Mouse (Mus musculus) kidney, postnatal 0 days (tissue): ENCODE data around the gene Gpc6. TPM values are rescaled to one million over a fixed set of nuclear protein-coding genes. Genes with fewer than 3 reads are reported as not detected.

Experiments
- ATAC-seq: fragments of 200-750 bp; cut with Nextera tagmentation; replicated peaks from 2 replicates; pipeline ENCODE4 v1.8.0; 2017; ENCODE audit warnings: low read depth, moderate number of reproducible peaks, moderate TSS enrichment, moderate library complexity; ENCODE audit not compliant: low FRiP score
- DNase-seq: peaks from one replicate; pipeline ENCODE4 v3.0.0-alpha.2; 2016; ENCODE audit warnings: low spot score
- H3K27ac ChIP-seq: fragments of 300-500 bp; sonication (generic); 2 replicates; pipeline ENCODE4 v1.5.1; 2014; ENCODE audit warnings: mild to moderate bottlenecking
- H3K27me3 ChIP-seq: fragments of 300-500 bp; sonication (generic); 2 replicates; pipeline ENCODE4 v1.6.1; 2014; ENCODE audit warnings: low read length, mixed read lengths; ENCODE audit not compliant: insufficient read depth
- H3K36me3 ChIP-seq: fragments of 300-500 bp; sonication (generic); 2 replicates; pipeline ENCODE4 v1.6.1; 2014; ENCODE audit warnings: low read length, mixed read lengths; ENCODE audit not compliant: insufficient read depth
- H3K4me1 ChIP-seq: fragments of 300-500 bp; sonication (generic); replicated peaks from 2 replicates; pipeline ENCODE4 v1.6.1; 2014; ENCODE audit warnings: antibody characterized with exemption, low read length, mixed read lengths; ENCODE audit not compliant: insufficient read depth
- H3K4me2 ChIP-seq: fragments of 300-500 bp; sonication (generic); 2 replicates; pipeline ENCODE4 v1.6.1; 2014; ENCODE audit warnings: mild to moderate bottlenecking, low read length, moderate library complexity, mixed read lengths
- H3K4me3 ChIP-seq: fragments of 300-500 bp; sonication (generic); replicated peaks from 2 replicates; pipeline ENCODE4 v1.5.1; 2014; ENCODE audit warnings: low read depth, low read length
- H3K9ac ChIP-seq: fragments of 300-500 bp; sonication (generic); 2 replicates; pipeline ENCODE4 v1.6.1; 2014; ENCODE audit warnings: low read depth, low read length
- H3K9me3 ChIP-seq: fragments of 300-500 bp; sonication (generic); replicated peaks from 2 replicates; pipeline ENCODE4 v1.6.1; 2016; ENCODE audit warnings: low read length, inconsistent platforms, mixed read lengths
- CTCF ChIP-seq: IDR thresholded peaks from 2 replicates; pipeline ENCODE4 v1.5.1; 2016; ENCODE audit warnings: antibody characterized with exemption, low read depth, mild to moderate bottlenecking, moderate library complexity
- WGBS: fragments of 180-500 bp; shearing (Covaris S2); extraction: QIAGEN DNeasy Blood & Tissue Kit; methylation state at CpG from one replicate; pipeline ENCODE4 v1.1.7; 2014; 5-methylcytosine and 5-hydroxymethylcytosine counted together
- polyA plus RNA-seq: library from polyadenylated mRNA; unstranded; fragments of >200 nt; fragmentation: Nextera tagmentation; extraction: Ambion mirVana; gene quantifications from 2 replicates; pipeline ENCODE4 v1.2.1, GENCODE M21; 2015

Gpc6 gene
- polyA plus RNA-seq, 1 experiment from 2014 or later, result 46.4 TPM

DNA sequence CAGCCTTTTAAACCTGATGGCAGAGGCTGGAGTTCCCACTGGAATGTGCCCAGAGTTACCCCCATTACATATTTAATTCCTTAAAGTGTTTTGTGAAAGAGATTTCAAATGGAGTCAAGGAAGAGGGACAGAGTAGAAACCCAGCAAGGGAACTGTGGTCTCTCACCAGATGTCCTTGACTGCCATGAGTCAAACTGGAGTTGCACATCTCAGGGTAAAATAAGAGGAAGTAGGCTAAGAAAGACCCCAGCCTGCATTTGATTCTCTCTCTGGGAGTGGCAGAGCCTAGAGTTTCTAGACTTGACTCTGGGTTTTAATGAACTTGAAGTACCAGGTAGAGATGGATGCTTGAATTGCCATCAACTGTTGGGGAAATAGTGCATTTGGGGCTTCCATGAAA is 946.2 kb downstream of the Gpc6 start:
- DNase-seq (no peak), ATAC-seq (no peak)
- Histone ChIP-seq H3K36me3 (no peaks in the 10 kb centered on the region), H3K4me1 (no peaks in the 10 kb centered on the region), H3K9ac (no peak overlapping the region), H3K4me3 (no peak overlapping the region), H3K9me3 (no peaks in the 10 kb centered on the region), H3K4me2 (no peak overlapping the region), H3K27me3 (no peaks in the 10 kb centered on the region), H3K27ac (no peak overlapping the region)
- TF ChIP-seq CTCF, result no peak

DNA sequence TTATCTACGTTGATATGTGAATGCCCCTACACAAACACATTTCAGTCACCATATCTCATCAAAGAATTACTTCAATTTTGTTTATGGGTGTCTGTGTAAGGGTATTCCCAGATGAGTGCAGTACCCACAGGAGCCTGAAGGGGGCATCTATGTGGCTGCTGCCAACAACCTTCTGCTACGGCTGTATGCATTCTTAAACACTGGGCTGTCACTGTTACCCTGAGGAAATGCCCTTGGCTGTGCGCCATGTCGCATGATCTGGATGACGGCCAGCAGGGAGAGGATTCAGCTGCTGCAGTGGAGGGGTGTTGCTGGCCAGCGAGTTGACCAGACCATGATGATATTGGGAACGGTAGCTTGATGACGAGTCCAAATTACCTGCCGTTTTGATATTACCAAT is 954.2 kb downstream of the Gpc6 start:
- no peak overlapping the region for H3K9ac ChIP-seq
- H3K36me3 ChIP-seq, result no peaks in the 10 kb centered on the region
- no peak overlapping the region for H3K27ac ChIP-seq
- H3K4me1 ChIP-seq, result no peaks in the 10 kb centered on the region
- H3K27me3 ChIP-seq, result no peaks in the 10 kb centered on the region
- H3K9me3 ChIP-seq, result no peaks in the 10 kb centered on the region
- no peak overlapping the region for H3K4me3 ChIP-seq
- TF ChIP-seq CTCF, result peak; percentile 42
- H3K4me2 ChIP-seq, result no peak overlapping the region
- 77% methylated on average over 9 of the region's 9 CpGs for WGBS
- DNase-seq, result peak; percentile 16
- no peak for ATAC-seq

DNA sequence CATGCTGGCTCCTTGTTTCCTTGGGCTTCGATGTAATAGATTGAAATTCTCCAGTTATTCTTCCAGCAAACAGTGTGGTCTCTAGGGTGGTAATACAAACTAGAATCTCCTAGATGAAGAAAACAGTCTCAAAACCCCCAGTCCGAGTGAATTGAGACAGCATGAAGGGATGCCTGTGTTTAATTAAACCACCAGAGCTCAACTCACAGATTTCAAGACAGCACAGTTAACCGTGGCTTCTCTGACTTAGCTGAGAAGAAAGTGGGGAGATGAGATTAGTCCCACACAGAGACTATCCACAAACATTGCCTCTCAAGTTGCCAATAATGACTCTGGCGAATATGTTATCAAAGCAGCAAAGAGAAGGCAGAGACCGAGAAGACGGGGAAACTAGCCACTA is 956.0 kb downstream of the Gpc6 start:
- WGBS, result 71% methylated on average over 6 of the region's 6 CpGs
- Histone ChIP-seq H3K9me3 (no peaks in the 10 kb centered on the region), H3K4me2 (no peak overlapping the region), H3K27me3 (no peaks in the 10 kb centered on the region), H3K4me1 (no peaks in the 10 kb centered on the region), H3K36me3 (no peaks in the 10 kb centered on the region), H3K4me3 (no peak overlapping the region), H3K27ac (no peak overlapping the region), H3K9ac (no peak overlapping the region)
- DNase-seq (no peak), ATAC-seq (no peak)
- TF ChIP-seq CTCF, result no peak

DNA sequence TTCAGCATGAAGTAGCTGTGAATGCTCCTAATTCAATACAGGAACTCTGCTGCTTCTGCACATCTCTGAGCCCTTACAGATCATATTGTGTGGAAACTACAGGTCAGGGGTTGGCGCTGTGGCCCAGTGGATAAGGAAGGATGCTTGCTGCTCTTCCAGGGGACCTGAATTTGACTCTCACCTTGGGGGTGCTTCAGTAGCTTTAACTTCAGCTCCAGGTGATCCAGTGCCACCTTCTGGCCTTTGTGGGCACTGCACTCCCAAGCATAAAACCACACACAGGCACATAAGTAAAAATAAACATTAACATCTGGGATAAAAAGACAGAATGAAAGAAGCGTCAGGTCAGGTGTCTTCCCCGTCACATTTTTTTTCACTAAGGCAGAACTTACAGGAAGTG is 957.1 kb downstream of the Gpc6 start:
- Histone ChIP-seq H3K4me1 (no peaks in the 10 kb centered on the region), H3K9ac (no peak overlapping the region), H3K9me3 (no peaks in the 10 kb centered on the region), H3K27ac (no peak overlapping the region), H3K27me3 (no peaks in the 10 kb centered on the region), H3K36me3 (no peaks in the 10 kb centered on the region), H3K4me3 (no peak overlapping the region), H3K4me2 (no peak overlapping the region)
- WGBS, result 63% methylated on average over 3 of the region's 3 CpGs
- DNase-seq (peak; percentile 32), ATAC-seq (no peak)
- peak; percentile 81 for TF ChIP-seq CTCF

DNA sequence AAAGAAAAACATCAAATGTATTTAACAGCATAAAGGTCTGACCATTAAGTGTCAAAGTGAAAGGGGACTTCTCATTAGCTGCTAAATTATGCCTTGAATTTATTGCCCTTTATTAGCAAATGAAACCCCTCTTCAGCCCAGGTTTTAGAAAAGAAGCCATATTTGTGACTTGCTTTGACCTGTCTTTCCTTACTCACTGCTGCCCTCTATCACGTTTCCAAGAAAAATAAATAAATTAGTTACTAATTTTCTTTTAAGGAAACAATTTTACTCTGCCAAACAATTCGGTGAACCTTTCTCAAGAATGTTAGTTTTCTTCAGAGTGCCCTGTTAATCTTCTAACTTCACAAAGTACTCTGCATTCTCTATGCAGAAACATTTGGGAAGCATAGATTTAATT is 964.5 kb downstream of the Gpc6 start:
- 44% methylated on average over 2 of the region's 2 CpGs for WGBS
- H3K4me1 ChIP-seq, result no peaks in the 10 kb centered on the region
- no peak overlapping the region for H3K27ac ChIP-seq
- H3K27me3 ChIP-seq, result no peaks in the 10 kb centered on the region
- H3K36me3 ChIP-seq, result no peaks in the 10 kb centered on the region
- TF ChIP-seq CTCF, result peak; percentile 44
- H3K9ac ChIP-seq, result no peak overlapping the region
- H3K4me3 ChIP-seq, result no peak overlapping the region
- no peak overlapping the region for H3K4me2 ChIP-seq
- DNase-seq (peak; percentile 41), ATAC-seq (no peak)
- H3K9me3 ChIP-seq, result no peaks in the 10 kb centered on the region

DNA sequence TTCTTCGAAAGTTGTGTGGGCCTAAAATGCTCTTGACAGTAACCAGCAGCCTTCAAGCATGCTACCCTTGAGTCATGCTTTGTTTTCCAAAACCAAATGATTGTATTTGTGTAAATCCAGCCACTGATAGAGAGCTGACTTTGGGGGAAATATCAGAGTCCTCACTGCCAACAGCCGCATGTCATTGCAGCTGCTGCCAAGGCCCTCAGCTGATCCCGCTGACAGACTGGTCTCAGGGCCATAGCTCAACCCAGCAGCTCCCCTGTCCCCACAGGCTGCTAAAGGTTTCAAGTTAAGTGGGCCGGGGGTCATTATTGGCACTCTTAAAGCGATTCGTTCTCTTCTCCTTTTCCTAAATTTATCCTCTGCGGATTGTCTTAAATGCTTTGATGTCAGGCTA is 966.3 kb downstream of the Gpc6 start:
- Histone ChIP-seq H3K36me3 (no peaks in the 10 kb centered on the region), H3K27me3 (no peaks in the 10 kb centered on the region), H3K27ac (no peak overlapping the region), H3K9ac (no peak overlapping the region), H3K4me1 (no peaks in the 10 kb centered on the region), H3K4me2 (no peak overlapping the region), H3K4me3 (no peak overlapping the region), H3K9me3 (no peaks in the 10 kb centered on the region)
- no peak for TF ChIP-seq CTCF
- DNase-seq (no peak), ATAC-seq (no peak)
- WGBS, result 46% methylated on average over 7 of the region's 7 CpGs

DNA sequence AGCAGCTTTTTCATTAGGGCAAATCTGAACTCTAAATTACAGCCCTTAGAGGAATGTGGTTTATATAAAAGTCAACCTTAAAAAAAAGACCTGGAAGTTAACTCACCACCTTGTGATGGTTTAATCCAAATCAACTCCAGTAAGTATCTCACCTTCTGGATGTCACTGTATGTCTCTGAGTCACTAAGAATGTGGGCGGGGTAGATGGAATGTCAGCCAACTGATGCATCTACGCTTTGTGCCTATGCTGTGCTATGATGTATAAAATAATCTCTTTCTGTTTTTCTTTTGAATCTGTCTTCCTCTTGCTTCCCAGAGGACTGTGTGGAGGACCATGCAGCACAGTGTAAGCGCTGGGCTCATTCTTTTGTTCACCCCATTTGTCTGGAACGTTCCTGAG is 966.9 kb downstream of the Gpc6 start:
- 70% methylated on average over 4 of the region's 4 CpGs for WGBS
- H3K4me2 ChIP-seq, result no peak overlapping the region

More for the DNA sequence above, 966.9 kb downstream of the Gpc6 start:
- Histone ChIP-seq H3K4me3 (no peak overlapping the region), H3K9ac (no peak overlapping the region), H3K9me3 (no peaks in the 10 kb centered on the region), H3K36me3 (no peaks in the 10 kb centered on the region), H3K27me3 (no peaks in the 10 kb centered on the region), H3K4me1 (no peaks in the 10 kb centered on the region), H3K27ac (no peak overlapping the region)
- ATAC-seq (no peak), DNase-seq (no peak)
- TF ChIP-seq CTCF, result no peak
